Mouse (Mus musculus) limb, embryonic 11.5 days (tissue): ENCODE measurements at regions not wholly inside any gene's neighbourhood (a gene's known extent, or its start where the extent isn't known, plus 50 kb on each side); places are given as distances from the start of the nearest gene placed in this dataset.

Experiments used
- ATAC-seq: fragments of 200-750 bp; cut with Nextera tagmentation; 2 replicates; pipeline ENCODE4 v1.8.0; 2017; ENCODE audit warnings: low read depth; ENCODE audit not compliant: insufficient number of reproducible peaks, low FRiP score, low TSS enrichment
- DNase-seq: peaks from one replicate; pipeline ENCODE4 v3.0.0-alpha.2; 2015; ENCODE audit warnings: low spot score
- H3K27ac ChIP-seq: fragments of 300-500 bp; sonication (generic); replicated peaks from 2 replicates; pipeline ENCODE4 v1.5.1; 2014; ENCODE audit warnings: low read depth, mild to moderate bottlenecking, low read length
- H3K27me3 ChIP-seq: fragments of 300-500 bp; sonication (generic); 2 replicates; pipeline ENCODE4 v1.6.1; 2014; ENCODE audit warnings: mild to moderate bottlenecking, low read length, mixed read lengths; ENCODE audit not compliant: control insufficient read depth, insufficient read depth
- H3K36me3 ChIP-seq: fragments of 300-500 bp; sonication (generic); 2 replicates; pipeline ENCODE4 v1.6.1; 2014; ENCODE audit warnings: mild to moderate bottlenecking, low read length, moderate library complexity, mixed read lengths; ENCODE audit not compliant: control insufficient read depth, insufficient read depth
- H3K4me1 ChIP-seq: fragments of 300-500 bp; sonication (generic); 2 replicates; pipeline ENCODE4 v1.6.1; 2014; ENCODE audit warnings: low read length, mixed read lengths; ENCODE audit not compliant: control insufficient read depth, insufficient read depth
- H3K4me2 ChIP-seq: fragments of 300-500 bp; sonication (generic); 2 replicates; pipeline ENCODE4 v1.6.1; 2014; ENCODE audit warnings: low read depth, mild to moderate bottlenecking, moderate library complexity; ENCODE audit not compliant: severe bottlenecking
- H3K4me3 ChIP-seq: fragments of 300-500 bp; sonication (generic); 2 replicates; pipeline ENCODE4 v1.5.1; 2014; ENCODE audit warnings: low read depth, low read length
- H3K9ac ChIP-seq: fragments of 300-500 bp; sonication (generic); 2 replicates; pipeline ENCODE4 v1.6.1; 2014; ENCODE audit warnings: mild to moderate bottlenecking, low read length
- H3K9me3 ChIP-seq: fragments of 300-500 bp; sonication (generic); 2 replicates; pipeline ENCODE4 v1.6.1; 2016; ENCODE audit warnings: low read length; ENCODE audit not compliant: control insufficient read depth
- WGBS: fragments of 180-500 bp; shearing (Covaris S2); extraction: QIAGEN DNeasy Blood & Tissue Kit; methylation state at CpG from one replicate; pipeline ENCODE4 v1.1.7; 2014; 5-methylcytosine and 5-hydroxymethylcytosine counted together

- no peak for ATAC-seq
- Histone ChIP-seq H3K36me3 (no peaks in the 10 kb centered on the region), H3K9ac (no peak overlapping the region), H3K27ac (no peak overlapping the region), H3K4me3 (no peak overlapping the region), H3K9me3 (no peaks in the 10 kb centered on the region), H3K4me1 (no peaks in the 10 kb centered on the region), H3K4me2 (no peak overlapping the region), H3K27me3 (no peaks in the 10 kb centered on the region)
- WGBS: 86% methylated on average over 5 of the region's 5 CpGs
- DNase-seq: no peak
Observed at GRCm38 (mm10) chr12:15681678-15682355, 134.9 kb downstream of the Trib2 start.

- 81% methylated on average over 3 of the region's 3 CpGs for WGBS
- no peaks in the 10 kb centered on the region for H3K27me3 ChIP-seq
Observed at GRCm38 (mm10) chr12:15676127-15676526, 140.6 kb downstream of the Trib2 start.

DNA sequence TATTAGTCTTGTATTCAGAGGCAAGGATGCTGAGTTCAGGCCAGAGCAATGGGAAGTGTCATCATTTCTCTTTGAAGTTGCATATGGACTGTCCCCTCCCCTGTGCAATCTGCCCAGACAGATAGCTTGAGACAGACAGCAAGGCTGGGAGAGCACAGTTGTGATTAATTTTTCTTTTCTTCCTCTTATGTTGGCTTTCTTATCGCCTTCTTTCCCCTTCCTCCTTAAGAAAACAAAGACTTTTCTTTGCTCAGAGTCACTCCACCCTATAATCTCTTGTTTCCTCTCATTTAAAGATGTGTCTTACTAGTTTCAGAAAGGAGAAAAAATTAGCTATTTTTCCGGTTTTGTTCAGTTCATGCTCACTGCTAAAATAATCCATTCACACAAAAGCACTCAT is 157.0 kb downstream of the Trib2 start:
- Histone ChIP-seq H3K4me1 (no peaks in the 10 kb centered on the region), H3K9ac (no peak overlapping the region), H3K27ac (no peak overlapping the region), H3K9me3 (no peaks in the 10 kb centered on the region), H3K4me2 (no peak overlapping the region), H3K4me3 (no peak overlapping the region), H3K36me3 (no peaks in the 10 kb centered on the region), H3K27me3 (no peaks in the 10 kb centered on the region)
- WGBS: 83% methylated on average over 2 of the region's 2 CpGs
- no peak for DNase-seq
- ATAC-seq: no peak

More at GRCm38 (mm10) chr12:15676127-15676526, 140.6 kb downstream of the Trib2 start:
- Histone ChIP-seq H3K4me3 (no peak overlapping the region), H3K4me2 (no peak overlapping the region), H3K9ac (no peak overlapping the region), H3K36me3 (no peaks in the 10 kb centered on the region), H3K4me1 (no peaks in the 10 kb centered on the region), H3K27ac (no peak overlapping the region), H3K9me3 (no peaks in the 10 kb centered on the region)
- DNase-seq: no peak
- no peak for ATAC-seq

DNA sequence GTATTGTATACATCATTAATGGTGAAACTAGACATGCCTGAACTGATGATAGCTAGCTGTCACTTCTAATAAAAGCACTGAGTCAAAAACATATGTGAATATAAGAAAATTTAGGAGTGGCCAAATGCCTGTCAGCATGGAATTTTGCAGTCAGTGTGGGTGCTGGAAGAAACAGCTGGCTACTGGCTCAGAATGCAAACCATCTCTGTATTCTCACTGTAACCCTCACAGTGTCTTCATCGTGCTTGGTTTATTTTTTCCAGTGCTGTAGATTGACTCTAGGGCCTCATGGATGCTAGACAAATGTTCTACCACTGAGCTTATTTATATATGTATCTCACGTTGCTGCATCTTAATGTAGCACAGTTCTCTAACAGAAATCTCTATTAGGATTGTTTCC is 157.4 kb downstream of the Trib2 start:
- Histone ChIP-seq H3K9ac (no peak overlapping the region), H3K4me1 (no peaks in the 10 kb centered on the region), H3K27me3 (no peaks in the 10 kb centered on the region), H3K4me3 (no peak overlapping the region), H3K4me2 (no peak overlapping the region), H3K27ac (no peak overlapping the region), H3K36me3 (no peaks in the 10 kb centered on the region), H3K9me3 (no peaks in the 10 kb centered on the region)
- 87% methylated on average over 2 of the region's 2 CpGs for WGBS
- no peak for ATAC-seq
- no peak for DNase-seq

DNA sequence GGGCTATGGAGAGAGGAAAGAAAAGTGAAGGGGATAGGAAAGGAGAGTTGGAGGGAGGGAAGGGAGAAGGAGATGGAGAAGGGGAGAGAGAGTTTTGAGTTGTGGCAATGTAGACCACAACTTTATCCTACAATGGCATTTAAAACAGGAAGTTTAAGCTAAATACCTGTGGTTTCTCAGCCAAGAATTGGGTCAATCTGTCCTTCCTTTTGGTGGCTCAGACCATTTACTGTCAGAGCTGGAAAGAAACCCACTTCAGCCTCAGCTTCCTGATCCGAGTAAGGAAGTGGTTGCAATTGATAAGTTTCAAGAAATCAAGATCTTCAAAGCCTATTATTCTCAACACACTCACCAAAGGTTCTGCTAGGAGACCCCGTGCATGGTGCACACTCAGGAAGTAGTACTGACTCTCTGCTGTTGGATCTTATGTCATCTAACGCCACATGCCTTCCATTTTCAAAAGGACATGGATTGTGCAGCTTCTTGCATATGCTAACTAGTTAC is 158.9 kb downstream of the Trib2 start:
- Histone ChIP-seq H3K36me3 (no peaks in the 10 kb centered on the region), H3K9me3 (no peaks in the 10 kb centered on the region), H3K4me3 (no peak overlapping the region), H3K4me1 (no peaks in the 10 kb centered on the region), H3K27ac (no peak overlapping the region), H3K9ac (no peak overlapping the region), H3K27me3 (no peaks in the 10 kb centered on the region), H3K4me2 (no peak overlapping the region)
- 88% methylated on average over 3 of the region's 3 CpGs for WGBS
- DNase-seq (no peak), ATAC-seq (no peak)

- WGBS: 89% methylated on average over 4 of the region's 4 CpGs
- Histone ChIP-seq H3K27ac (no peak overlapping the region), H3K27me3 (no peaks in the 10 kb centered on the region), H3K4me3 (no peak overlapping the region), H3K9me3 (no peaks in the 10 kb centered on the region), H3K9ac (no peak overlapping the region), H3K36me3 (no peaks in the 10 kb centered on the region), H3K4me1 (no peaks in the 10 kb centered on the region), H3K4me2 (no peak overlapping the region)
- DNase-seq: no peak
- ATAC-seq: no peak
Observed at GRCm38 (mm10) chr12:15654585-15654984, 162.1 kb downstream of the Trib2 start.

GRCm38 (mm10) chr12:15653357-15653763 is 163.4 kb downstream of the Trib2 start:
- Histone ChIP-seq H3K9me3 (no peaks in the 10 kb centered on the region), H3K9ac (no peak overlapping the region), H3K4me2 (no peak overlapping the region), H3K36me3 (no peaks in the 10 kb centered on the region), H3K4me3 (no peak overlapping the region), H3K27ac (no peak overlapping the region), H3K4me1 (no peaks in the 10 kb centered on the region), H3K27me3 (no peaks in the 10 kb centered on the region)
- WGBS: 46% methylated on average over 8 of the region's 8 CpGs
- DNase-seq (no peak), ATAC-seq (no peak)

GRCm38 (mm10) chr12:15651293-15651692 is 165.4 kb downstream of the Trib2 start:
- no peak for DNase-seq
- no peak overlapping the region for H3K9ac ChIP-seq
- no peak for ATAC-seq
- H3K4me3 ChIP-seq: no peak overlapping the region
- no peak overlapping the region for H3K27ac ChIP-seq
- H3K9me3 ChIP-seq: no peaks in the 10 kb centered on the region
- H3K4me2 ChIP-seq: no peak overlapping the region
- H3K4me1 ChIP-seq: no peaks in the 10 kb centered on the region
- H3K27me3 ChIP-seq: no peaks in the 10 kb centered on the region
- no peaks in the 10 kb centered on the region for H3K36me3 ChIP-seq
- 94% methylated on average over 2 of the region's 2 CpGs for WGBS

- Histone ChIP-seq H3K9ac (no peak overlapping the region), H3K4me3 (no peak overlapping the region), H3K27me3 (no peaks in the 10 kb centered on the region), H3K36me3 (no peaks in the 10 kb centered on the region), H3K27ac (no peak overlapping the region), H3K4me2 (no peak overlapping the region), H3K4me1 (no peaks in the 10 kb centered on the region), H3K9me3 (no peaks in the 10 kb centered on the region)
- 81% methylated on average over 4 of the region's 4 CpGs for whole genome bisulfite sequencing
- no peak for ATAC-seq
- no peak for DNase-seq
Observed at GRCm38 (mm10) chr12:15649906-15650305, 166.8 kb downstream of the Trib2 start.
